Mouse (Mus musculus): Measurements from ENCODE around the gene Nphp1. TPM values are rescaled to one million over a fixed set of nuclear protein-coding genes. Genes with fewer than 3 reads are reported as not detected.

Gene Nphp1
- 19.0 and 19.8 TPM in 2 replicates for polyA plus RNA-seq (2012; rRNA removed)

GRCm38 (mm10) chr2:127788440-127789116, at the start of gene Nphp1:
TSS of gene Nphp1 (minus strand) at chr2:127788897.
- DNase-seq (ENCODE audit: low read depth), result peak; percentile 95
- TF ChIP-seq POLR2A (IDR thresholded peaks at IDR 0.05; ENCODE audit: borderline replicate concordance, extremely low read depth, insufficient read depth, insufficient read length, poor library complexity, severe bottlenecking) (peak; percentile 91), CTCF (IDR thresholded peaks at IDR 0.05; ENCODE audit: borderline replicate concordance, extremely low read depth, insufficient read depth, insufficient read length) (no peak)

DNA sequence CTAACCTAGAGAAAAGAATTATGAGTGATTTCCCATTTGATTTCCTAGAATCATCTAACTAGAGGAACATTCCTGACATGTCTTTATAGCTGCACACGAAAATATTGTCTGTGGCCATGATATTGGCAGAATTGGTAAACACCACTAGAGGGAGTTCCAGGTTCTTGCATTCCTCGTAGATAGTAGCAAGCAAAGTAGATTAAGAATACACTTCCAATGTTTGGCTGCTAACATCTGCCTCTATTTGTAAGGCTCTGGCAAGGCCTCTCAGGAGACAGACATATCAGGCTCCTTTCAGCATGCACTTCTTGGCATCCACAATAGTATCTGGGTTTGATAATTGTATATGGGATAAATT, 44.1 kb upstream of the Nphp1 start:
- TF ChIP-seq POLR2A (IDR thresholded peaks at IDR 0.05; ENCODE audit: borderline replicate concordance, extremely low read depth, insufficient read depth, insufficient read length, poor library complexity, severe bottlenecking) (no peak), CTCF (IDR thresholded peaks at IDR 0.05; ENCODE audit: borderline replicate concordance, extremely low read depth, insufficient read depth, insufficient read length) (peak; percentile 12; the same call in 1 of the 2 replicates)
- DNase-seq (ENCODE audit: low read depth), result peak; percentile 57

DNA sequence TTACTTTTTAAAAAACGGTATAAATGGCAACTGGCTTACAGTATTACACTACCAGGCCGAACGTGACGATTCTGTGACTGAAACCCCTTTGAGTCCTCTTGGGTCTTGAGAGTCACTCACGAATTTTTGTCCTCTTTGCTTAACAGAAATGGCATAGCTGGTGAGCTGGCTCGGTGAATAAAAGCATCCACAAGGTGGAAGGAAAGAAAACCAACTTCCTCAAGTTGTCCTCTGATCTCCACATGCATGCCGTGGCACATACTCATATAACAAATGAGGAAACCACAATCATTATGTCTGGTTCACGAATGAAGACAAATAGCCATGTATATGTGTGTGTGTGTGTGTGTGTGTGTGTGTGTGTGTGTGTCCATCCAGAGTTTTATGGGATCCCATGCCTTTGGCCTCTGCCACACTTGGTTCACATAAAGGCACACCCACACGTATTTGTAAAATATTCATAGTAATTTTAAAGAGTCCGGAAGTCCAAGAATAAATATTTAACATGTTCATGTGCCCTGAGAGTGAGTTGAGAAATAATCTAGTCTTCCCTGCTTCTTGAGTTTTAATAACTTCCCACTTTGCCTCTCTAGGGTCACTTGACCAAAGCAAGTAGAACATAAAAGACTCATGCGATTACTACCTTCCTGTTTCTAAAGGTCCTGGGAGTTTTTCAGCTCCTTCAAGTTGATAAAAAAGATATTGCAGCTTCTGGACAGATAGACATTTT, 43.6 kb upstream of the Nphp1 start:
- TF ChIP-seq POLR2A (IDR thresholded peaks at IDR 0.05; ENCODE audit: borderline replicate concordance, extremely low read depth, insufficient read depth, insufficient read length, poor library complexity, severe bottlenecking), result no peak
- TF ChIP-seq CTCF (IDR thresholded peaks at IDR 0.05; ENCODE audit: borderline replicate concordance, extremely low read depth, insufficient read depth, insufficient read length), result no peak
- peak; percentile 0 for DNase-seq (ENCODE audit: low read depth)

- peak; percentile 98 for DNase-seq (ENCODE audit: low read depth)
- no peak for TF ChIP-seq POLR2A (IDR thresholded peaks at IDR 0.05; ENCODE audit: borderline replicate concordance, extremely low read depth, insufficient read depth, insufficient read length, poor library complexity, severe bottlenecking)
- no peak for TF ChIP-seq CTCF (IDR thresholded peaks at IDR 0.05; ENCODE audit: borderline replicate concordance, extremely low read depth, insufficient read depth, insufficient read length)
Measured at GRCm38 (mm10) chr2:127831401-127832102, 42.9 kb upstream of the Nphp1 start, which contains the start of gene Bub1. TSS of gene Bub1 (minus strand) at chr2:127831865.

- TF ChIP-seq CTCF (IDR thresholded peaks at IDR 0.05; ENCODE audit: borderline replicate concordance, extremely low read depth, insufficient read depth, insufficient read length) (no peak), POLR2A (IDR thresholded peaks at IDR 0.05; ENCODE audit: borderline replicate concordance, extremely low read depth, insufficient read depth, insufficient read length, poor library complexity, severe bottlenecking) (peak; percentile 52; the same call in 1 of the 2 replicates)
- DNase-seq (ENCODE audit: low read depth), result peak; percentile 97
Measured at GRCm38 (mm10) chr2:127791919-127792603, 3.4 kb upstream of the Nphp1 start, which contains the start of gene Mtln. TSS of gene Mtln (minus strand) at chr2:127792488.

DNA sequence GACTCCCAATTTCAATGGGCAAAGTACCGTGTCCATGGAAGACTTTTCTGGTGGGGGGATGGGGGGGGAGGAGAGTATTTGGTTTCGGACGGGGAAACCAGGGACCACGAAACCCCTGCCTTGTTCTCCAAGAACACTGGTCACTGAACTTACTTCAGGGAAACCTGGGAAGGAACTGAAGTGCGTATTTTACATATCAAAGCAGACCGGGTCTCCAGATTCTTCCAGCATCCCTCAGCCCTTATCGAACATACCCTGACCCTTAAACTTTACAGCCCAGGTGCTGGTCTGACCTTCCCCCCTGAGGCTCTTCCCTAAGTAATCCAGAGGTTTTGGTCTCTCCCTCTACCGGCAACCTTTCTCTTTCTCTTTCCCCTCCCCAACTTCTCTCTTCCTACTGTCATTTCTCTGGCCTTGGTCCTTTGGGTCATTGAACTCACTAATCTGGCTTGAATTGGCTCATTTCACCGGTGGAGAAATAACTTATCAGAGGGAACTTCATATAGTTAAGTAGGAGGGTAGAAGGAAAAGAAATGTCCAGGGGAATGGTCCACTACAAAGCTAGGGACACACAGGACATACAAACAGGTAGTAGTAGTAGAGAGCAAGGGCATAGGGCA, 1.1 kb upstream of the Nphp1 start:
- TF ChIP-seq POLR2A (IDR thresholded peaks at IDR 0.05; ENCODE audit: borderline replicate concordance, extremely low read depth, insufficient read depth, insufficient read length, poor library complexity, severe bottlenecking) (no peak), CTCF (IDR thresholded peaks at IDR 0.05; ENCODE audit: borderline replicate concordance, extremely low read depth, insufficient read depth, insufficient read length) (no peak)
- DNase-seq (ENCODE audit: low read depth), result no peak

GRCm38 (mm10) chr2:127789138-127789537, 441 bp upstream of the Nphp1 start:
- no peak for DNase-seq (ENCODE audit: low read depth)
- TF ChIP-seq POLR2A (IDR thresholded peaks at IDR 0.05; ENCODE audit: borderline replicate concordance, extremely low read depth, insufficient read depth, insufficient read length, poor library complexity, severe bottlenecking), result no peak
- no peak for TF ChIP-seq CTCF (IDR thresholded peaks at IDR 0.05; ENCODE audit: borderline replicate concordance, extremely low read depth, insufficient read depth, insufficient read length)

DNA sequence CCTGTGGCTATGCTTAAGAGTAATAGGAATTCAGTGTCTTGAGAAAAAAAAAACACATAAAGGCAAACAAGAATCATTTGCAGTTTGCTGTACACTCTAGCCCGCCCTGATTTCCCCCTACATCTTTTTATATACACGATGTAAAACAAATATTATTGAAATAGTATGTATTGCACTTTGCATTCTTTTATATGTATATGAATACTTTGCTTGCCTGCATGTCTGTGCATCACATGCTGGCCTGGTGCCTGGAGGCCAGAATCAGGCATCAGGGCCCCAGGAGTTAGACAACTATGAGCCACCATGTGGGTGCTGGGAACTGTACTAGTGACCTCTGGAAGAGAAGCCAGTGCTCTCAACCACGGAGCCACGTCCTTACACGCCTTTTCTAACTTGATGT, 1.5 kb downstream of the Nphp1 start:
- DNase-seq (ENCODE audit: low read depth), result no peak
- TF ChIP-seq CTCF (IDR thresholded peaks at IDR 0.05; ENCODE audit: borderline replicate concordance, extremely low read depth, insufficient read depth, insufficient read length) (no peak), POLR2A (IDR thresholded peaks at IDR 0.05; ENCODE audit: borderline replicate concordance, extremely low read depth, insufficient read depth, insufficient read length, poor library complexity, severe bottlenecking) (no peak)

DNA sequence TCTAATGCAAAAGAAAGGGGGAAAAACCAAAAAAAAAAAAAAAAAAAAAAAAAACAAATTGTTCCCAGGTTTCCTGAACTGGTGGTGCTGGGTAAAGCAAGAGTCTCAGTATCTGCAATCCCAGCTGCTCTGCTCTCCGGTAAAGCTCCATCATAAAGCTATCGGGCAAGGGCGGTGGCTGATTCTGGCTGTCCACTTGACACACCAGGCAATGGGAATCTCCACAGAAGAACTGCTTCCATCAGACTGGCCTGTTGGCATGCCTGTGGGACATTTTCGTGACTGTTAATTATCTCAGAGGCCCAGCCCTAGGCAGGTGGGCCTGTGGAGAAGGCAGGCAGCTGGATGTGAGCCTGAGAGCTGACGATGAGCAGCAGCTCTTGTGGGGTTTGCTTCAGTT, 10.2 kb downstream of the Nphp1 start:
- no peak for TF ChIP-seq CTCF (IDR thresholded peaks at IDR 0.05; ENCODE audit: borderline replicate concordance, extremely low read depth, insufficient read depth, insufficient read length)
- TF ChIP-seq POLR2A (IDR thresholded peaks at IDR 0.05; ENCODE audit: borderline replicate concordance, extremely low read depth, insufficient read depth, insufficient read length, poor library complexity, severe bottlenecking), result no peak
- DNase-seq (ENCODE audit: low read depth), result no peak

GRCm38 (mm10) chr2:127775013-127775412, 13.7 kb downstream of the Nphp1 start:
- peak; percentile 31 for DNase-seq (ENCODE audit: low read depth)
- TF ChIP-seq POLR2A (IDR thresholded peaks at IDR 0.05; ENCODE audit: borderline replicate concordance, extremely low read depth, insufficient read depth, insufficient read length, poor library complexity, severe bottlenecking) (no peak), CTCF (IDR thresholded peaks at IDR 0.05; ENCODE audit: borderline replicate concordance, extremely low read depth, insufficient read depth, insufficient read length) (no peak)

Measured in brain, embryonic 14.5 days (tissue).